Mouse (Mus musculus) urinary bladder, adult 18-20 months (tissue): ENCODE results near the gene Cop1.
A peak's percentile ranks its signal among the peaks of the same experiment; 100 is the strongest.

Experiments
- DNase-seq, 2 experiments: peaks; one replicate each; pipeline ENCODE4 v3.0.0; 2022; ENCODE audit warnings: low spot score in 2 of 2, mixed read lengths in 2 of 2

Gene Cop1

DNA sequence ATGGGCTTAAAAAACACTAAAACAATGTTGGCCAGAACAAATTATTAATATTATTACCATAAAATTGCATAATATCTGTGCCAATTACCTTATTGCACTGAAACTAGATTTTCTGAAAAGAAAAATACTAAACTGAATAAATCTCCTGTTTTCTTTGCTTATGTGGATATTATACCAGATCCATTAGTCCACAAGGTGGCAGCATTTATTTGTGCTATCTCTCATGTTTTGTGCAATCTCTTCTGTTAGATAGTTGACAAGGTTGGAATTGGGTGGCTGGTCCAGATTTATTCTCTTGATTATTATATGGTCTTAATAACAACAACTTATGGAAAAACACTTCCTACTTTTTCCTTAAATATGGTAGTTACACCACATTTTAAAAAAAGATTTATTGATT is 58.1 kb downstream of the Cop1 start:
- DNase-seq: no peak

GRCm38 (mm10) chr1:159290859-159291258 is 58.7 kb downstream of the Cop1 start:
- DNase-seq: no peak

- DNase-seq: no peak
These were observed 69.4 kb downstream of the Cop1 start for GRCm38 (mm10) chr1:159301418-159302082.

GRCm38 (mm10) chr1:159313625-159314024 is 81.5 kb downstream of the Cop1 start:
- no peak for DNase-seq

DNA sequence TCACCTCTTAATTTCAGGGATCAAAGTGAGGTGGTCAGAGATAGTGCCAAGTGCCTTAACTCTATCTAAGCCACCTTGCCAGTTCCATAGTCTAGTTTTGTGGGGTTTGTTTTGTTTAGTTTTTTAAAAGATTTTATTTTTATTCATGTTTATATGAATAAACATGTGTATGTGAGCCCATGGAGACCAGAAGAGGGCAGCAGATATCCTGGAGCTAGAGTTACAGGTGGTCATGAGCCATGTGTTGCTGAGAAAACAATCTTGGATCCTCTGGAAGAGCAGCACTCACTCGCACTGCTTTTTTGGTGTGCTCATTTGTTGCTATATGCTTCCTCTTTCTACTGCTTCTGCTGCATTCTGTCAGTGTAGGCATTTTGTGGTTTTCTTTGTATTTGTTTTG is 90.5 kb downstream of the Cop1 start:
- DNase-seq: no peak

DNA sequence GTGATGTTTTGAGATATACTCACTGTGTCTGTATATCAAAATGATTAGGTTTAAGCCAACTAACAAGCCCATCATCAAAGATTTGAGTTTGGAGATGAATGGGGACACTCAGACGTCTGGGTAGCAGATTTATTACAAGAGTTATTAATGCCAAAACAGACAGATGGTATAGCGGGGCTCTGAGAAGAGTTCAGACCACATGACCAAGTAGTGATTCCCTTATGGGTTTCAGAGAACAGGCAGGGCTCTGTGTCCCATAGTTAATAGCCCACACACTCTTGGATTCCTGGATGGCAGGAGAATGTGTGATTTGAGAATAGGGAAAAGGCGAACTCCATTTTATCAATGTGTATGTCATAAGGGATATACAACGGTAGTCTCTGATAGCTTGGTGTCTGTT is 98.9 kb downstream of the Cop1 start:
- DNase-seq: no peak

GRCm38 (mm10) chr1:159334157-159334556 is 102.0 kb downstream of the Cop1 start:
- DNase-seq: no peak

- no peak for DNase-seq
These were observed 110.2 kb downstream of the Cop1 start for GRCm38 (mm10) chr1:159342355-159342754.

GRCm38 (mm10) chr1:159355027-159355570 is 123.0 kb downstream of the Cop1 start:
- DNase-seq: peak in 1 of 2 experiments; percentile 3

- DNase-seq: no peak
These were observed 126.6 kb downstream of the Cop1 start for GRCm38 (mm10) chr1:159358713-159359112.

DNA sequence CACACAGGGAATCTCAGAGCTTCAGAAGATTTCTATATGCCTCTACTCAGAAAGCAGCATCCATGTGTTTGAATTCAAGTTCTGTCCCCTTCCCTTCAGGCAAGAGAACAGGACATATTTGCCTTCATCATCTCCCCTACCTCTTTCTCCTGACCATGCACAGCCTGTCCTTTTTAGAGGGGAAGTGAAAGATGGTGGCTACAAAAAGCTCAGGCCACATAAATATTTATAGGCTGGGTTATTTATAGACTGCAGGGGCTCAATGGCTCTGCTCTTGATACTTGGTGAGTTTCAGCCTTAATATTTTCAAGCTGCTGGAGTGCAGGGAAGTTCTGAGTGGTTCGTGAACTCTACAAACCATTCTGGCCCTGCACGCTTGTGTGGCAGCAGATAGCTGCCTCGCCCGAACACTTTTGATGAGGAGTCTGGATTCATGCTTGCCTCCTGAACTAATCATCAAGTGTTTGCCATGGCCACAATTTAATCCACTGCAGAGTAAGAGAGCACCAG is 139.8 kb downstream of the Cop1 start:
- DNase-seq: no peak

DNA sequence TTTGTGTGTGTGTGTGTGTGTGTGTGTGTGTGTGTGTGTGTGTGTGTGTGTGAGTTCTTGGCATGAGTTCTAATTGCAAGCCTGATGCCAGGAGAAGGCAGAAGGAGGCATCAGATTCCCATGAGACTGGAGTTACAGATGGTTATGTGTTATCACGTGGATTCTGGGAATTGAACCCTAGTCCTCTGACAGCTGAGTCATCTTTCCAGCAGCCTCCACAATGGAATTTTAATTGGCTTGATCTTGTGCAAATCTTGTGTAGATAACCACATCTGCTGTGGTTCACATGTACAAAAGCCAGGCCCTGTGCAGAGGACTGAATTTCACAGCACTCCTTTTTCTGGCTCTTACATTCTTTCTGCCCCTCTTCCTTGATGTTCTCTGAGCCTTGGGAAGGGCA is 150.1 kb downstream of the Cop1 start:
- no peak for DNase-seq

GRCm38 (mm10) chr1:159382916-159383315 is 150.8 kb downstream of the Cop1 start:
- no peak for DNase-seq

GRCm38 (mm10) chr1:159386458-159386857 is 154.3 kb downstream of the Cop1 start:
- no peak for DNase-seq

GRCm38 (mm10) chr1:159388565-159389024 is 156.5 kb downstream of the Cop1 start:
- no peak for DNase-seq

DNA sequence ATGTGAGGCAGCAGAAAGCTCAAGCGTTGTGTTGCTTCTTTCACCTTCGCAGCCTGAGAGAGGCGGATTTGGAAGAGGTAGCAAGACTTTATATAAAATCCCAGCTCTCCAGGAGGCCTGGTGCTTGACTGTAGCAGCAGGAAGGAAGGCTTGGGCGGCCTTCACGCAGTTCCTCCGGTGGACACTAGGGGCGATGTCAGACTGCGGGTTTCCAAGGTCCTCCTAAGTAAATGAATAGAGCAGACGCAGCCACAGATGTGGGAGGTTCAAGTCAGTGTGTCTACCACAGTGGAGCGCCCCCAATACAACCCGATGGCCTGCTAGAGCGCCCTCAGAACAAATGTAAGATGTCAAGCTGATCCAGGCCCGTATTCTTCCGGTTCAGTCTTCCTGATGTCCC is 157.9 kb downstream of the Cop1 start:
- DNase-seq: peak; percentile 28 to 73

GRCm38 (mm10) chr1:159392667-159393066 is 160.5 kb downstream of the Cop1 start:
- no peak for DNase-seq

DNA sequence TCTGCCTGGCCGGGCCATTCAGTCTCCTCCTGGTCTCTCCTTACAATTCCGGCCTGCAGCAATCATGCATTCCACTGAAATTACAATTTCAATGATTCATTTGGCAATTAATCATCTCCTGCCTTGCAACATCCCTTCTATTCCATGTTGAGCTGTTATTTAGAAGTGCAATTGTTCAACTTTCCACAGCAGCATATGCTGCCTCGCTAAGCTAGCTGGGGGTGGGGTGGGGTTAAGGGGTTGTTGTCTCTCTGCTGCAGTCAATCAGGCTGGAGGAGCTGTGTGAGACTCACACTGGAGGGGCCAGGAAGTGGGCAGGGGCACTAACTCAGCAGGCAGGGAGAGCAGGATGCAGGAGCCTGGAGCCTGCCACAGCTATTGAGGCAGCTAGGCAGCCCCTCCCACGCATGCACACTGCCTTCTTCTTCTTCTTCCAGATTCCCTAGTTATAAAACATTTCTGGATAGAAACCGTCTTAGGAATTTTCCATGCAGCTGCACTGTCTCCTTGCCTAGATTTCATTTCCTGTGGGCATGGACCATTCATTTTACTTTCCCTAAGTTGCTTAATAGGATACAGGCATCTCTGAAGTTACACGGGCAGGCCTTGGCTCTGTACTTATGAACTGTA is 161.1 kb downstream of the Cop1 start:
- DNase-seq: peak in 1 of 2 experiments; percentile 17

DNA sequence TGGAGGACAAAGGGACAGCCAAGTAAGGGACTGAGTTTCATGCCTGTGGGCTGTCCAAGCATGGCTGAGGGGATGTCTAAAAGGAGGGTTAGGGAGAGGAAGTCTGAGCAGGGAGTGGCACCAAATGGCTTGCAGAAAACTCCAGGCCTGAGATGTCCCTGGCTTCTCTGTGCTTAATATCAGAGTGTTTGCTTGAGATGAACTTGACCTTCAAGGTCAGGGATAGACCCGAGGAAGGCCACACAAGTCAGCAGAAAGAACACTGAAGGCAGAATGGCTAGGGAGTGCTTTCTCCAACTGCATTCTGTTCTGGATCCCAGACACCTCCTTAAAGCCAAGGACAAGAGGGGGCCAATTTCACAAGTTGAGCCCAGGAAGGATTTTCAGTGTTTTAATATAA is 161.8 kb downstream of the Cop1 start:
- no peak for DNase-seq

GRCm38 (mm10) chr1:159396515-159396914 is 164.4 kb downstream of the Cop1 start:
- peak; percentile 6 to 20 for DNase-seq
